Mouse (Mus musculus): ENCODE data around the gene Phtf1. TPM values are rescaled to one million over a fixed set of nuclear protein-coding genes. Genes with fewer than 3 reads are reported as not detected.

Gene Phtf1
- polyA plus RNA-seq, 1 experiment from 2014 or later = 33.8 TPM

GRCm38 (mm10) chr3:104069395-104069794, 101.5 kb downstream of the Phtf1 start:
- no peak overlapping the region for H3K27ac ChIP-seq
- no peak overlapping the region for H3K4me2 ChIP-seq (replicated peaks)
- H3K27me3 ChIP-seq (ENCODE audit: control insufficient read depth, insufficient read depth, low read length) = no peaks in the 10 kb centered on the region
- DNase-seq (ENCODE audit: low spot score) = no peak
- no peak overlapping the region for H3K4me3 ChIP-seq (replicated peaks; ENCODE audit: low read length)
- H3K9me3 ChIP-seq (ENCODE audit: control insufficient read depth, low read length) = no peaks in the 10 kb centered on the region
- no peak overlapping the region for H3K9ac ChIP-seq
- no peaks in the 10 kb centered on the region for H3K36me3 ChIP-seq (replicated peaks; ENCODE audit: control insufficient read depth, insufficient read depth)
- no peak for ATAC-seq (ENCODE audit: low FRiP score)
- H3K4me1 ChIP-seq (replicated peaks; ENCODE audit: control insufficient read depth, insufficient read depth, low read length) = no peaks in the 10 kb centered on the region

Other genes with a start within 250 kb of the Phtf1 start
- 12.0 and 12.4 TPM in 2 replicates for gene Olfml3, start 230.1 kb upstream of the Phtf1 start, polyA plus RNA-seq (2014; fragmentation: Nextera tagmentation; extraction: Ambion mirVana)
- not detected in 2 replicates for gene Gm10964, start 228.7 kb upstream of the Phtf1 start, polyA plus RNA-seq (2014; fragmentation: Nextera tagmentation; extraction: Ambion mirVana)
- gene Hipk1, start 176.5 kb upstream of the Phtf1 start, polyA plus RNA-seq (2014; fragmentation: Nextera tagmentation; extraction: Ambion mirVana) = 16.3 and 17.6 TPM in 2 replicates
- 18.5 and 18.8 TPM in 2 replicates for gene Dclre1b, start 158.7 kb upstream of the Phtf1 start, polyA plus RNA-seq (2014; fragmentation: Nextera tagmentation; extraction: Ambion mirVana)
- gene Ap4b1, start 158.6 kb upstream of the Phtf1 start, polyA plus RNA-seq (2014; fragmentation: Nextera tagmentation; extraction: Ambion mirVana) = 20.4 and 25.2 TPM in 2 replicates
- gene Gm43064, start 158.5 kb upstream of the Phtf1 start, polyA plus RNA-seq (2014; fragmentation: Nextera tagmentation; extraction: Ambion mirVana) = 0.54 TPM in 1 of 2 replicates, not detected in the other
- gene Bcl2l15, start 135.5 kb upstream of the Phtf1 start, polyA plus RNA-seq (2014; fragmentation: Nextera tagmentation; extraction: Ambion mirVana) = 0.26 and 0.31 TPM in 2 replicates
- gene Ptpn22, start 108.3 kb upstream of the Phtf1 start, polyA plus RNA-seq (2014; fragmentation: Nextera tagmentation; extraction: Ambion mirVana) = 0.17 and 0.84 TPM in 2 replicates
- 24.6 and 25.0 TPM in 2 replicates for gene Rsbn1, start 54.0 kb upstream of the Phtf1 start, polyA plus RNA-seq (2014; fragmentation: Nextera tagmentation; extraction: Ambion mirVana)